Mouse (Mus musculus): Measurements from ENCODE around the gene Reep6.
A peak's percentile ranks its signal among the peaks of the same experiment; 100 is the strongest.

The Reep6 gene

DNA sequence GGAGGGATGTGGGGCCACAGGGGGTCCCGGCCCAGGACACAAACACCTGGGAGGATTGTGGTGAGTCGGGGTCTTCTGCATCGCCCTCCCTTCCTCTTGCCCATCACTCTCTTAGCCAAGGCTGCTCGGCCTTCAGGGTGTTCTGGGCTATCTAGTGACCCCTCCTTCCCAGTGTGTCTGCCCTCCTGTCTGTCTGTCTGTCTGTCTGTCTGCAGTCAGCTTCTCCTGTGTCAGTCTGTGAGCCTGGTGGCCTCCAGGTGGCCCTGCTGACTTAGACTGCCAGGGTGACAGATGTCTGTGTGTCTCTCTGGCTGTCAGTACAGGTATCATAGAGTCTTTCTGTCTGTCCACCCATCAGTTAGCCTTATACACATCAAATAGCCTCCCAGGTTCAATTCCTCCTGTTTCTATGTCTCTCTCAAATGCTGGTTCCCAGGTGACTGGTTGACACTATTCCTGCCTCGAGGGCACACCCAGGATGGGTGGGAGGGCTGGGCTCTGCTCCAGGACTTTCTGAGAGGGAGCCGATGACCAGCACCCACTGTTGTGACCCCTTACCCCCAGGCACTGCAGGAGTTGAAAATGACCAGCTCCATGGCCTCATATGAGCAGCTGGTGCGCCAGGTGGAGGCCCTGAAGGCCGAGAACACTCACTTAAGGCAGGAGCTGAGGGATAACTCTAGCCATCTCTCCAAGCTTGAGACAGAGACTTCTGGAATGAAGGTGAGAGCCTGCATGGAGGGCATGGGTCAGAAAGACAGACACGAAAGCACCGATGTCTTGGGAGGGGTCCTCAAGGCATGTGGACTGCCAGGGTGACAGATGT lies 28.3 kb upstream of the Reep6 start:
- no peak for DNase-seq

GRCm38 (mm10) chr10:80302082-80302355 lies 27.7 kb upstream of the Reep6 start:
- no peak for DNase-seq

DNA sequence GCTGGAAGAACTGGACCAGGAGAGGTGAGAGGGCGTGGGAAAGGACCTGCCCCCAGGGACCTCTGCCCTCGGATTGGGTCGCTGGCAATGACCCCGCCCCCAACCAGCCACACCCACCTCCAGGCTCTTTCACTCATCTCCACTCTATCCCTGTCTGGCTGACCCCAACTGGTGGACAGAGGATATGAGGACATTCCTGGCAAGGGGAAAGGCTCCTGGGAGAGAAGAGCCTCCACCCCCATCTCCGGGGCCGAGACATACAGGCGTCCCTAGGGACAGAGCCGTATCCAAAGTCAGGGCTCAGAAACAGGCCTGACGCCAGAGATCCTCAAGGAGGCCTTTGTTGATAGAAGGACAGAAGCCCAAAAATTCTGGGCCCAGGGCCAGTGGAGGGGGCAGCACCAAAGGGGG lies 27.3 kb upstream of the Reep6 start:
- peak; percentile 93 for DNase-seq

DNA sequence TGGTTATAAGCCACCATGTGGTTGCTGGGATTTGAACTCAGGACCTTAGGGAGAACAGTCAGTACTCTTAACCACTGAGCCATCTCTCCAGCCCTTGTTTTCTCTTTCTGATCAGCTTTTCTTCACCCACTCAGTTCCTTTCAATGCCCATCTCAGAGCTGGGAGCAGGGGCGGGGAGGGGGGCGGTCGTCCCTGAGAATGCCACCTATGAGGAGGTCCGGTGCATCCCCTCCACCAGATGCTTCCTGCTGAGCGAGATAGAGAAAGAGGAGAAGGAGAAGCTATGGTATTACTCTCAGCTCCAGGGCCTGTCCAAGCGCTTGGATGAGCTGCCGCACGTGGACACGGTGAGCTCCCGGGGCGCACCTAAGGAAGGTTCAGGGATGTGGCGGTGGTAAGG lies 25.3 kb upstream of the Reep6 start:
- DNase-seq = no peak

- DNase-seq = peak; percentile 56
These were observed 24.9 kb upstream of the Reep6 start for GRCm38 (mm10) chr10:80304862-80305261.

- DNase-seq = no peak
These were observed 18.2 kb upstream of the Reep6 start for GRCm38 (mm10) chr10:80311560-80311959.

GRCm38 (mm10) chr10:80312586-80313504 lies 16.9 kb upstream of the Reep6 start:
- no peak for DNase-seq

DNA sequence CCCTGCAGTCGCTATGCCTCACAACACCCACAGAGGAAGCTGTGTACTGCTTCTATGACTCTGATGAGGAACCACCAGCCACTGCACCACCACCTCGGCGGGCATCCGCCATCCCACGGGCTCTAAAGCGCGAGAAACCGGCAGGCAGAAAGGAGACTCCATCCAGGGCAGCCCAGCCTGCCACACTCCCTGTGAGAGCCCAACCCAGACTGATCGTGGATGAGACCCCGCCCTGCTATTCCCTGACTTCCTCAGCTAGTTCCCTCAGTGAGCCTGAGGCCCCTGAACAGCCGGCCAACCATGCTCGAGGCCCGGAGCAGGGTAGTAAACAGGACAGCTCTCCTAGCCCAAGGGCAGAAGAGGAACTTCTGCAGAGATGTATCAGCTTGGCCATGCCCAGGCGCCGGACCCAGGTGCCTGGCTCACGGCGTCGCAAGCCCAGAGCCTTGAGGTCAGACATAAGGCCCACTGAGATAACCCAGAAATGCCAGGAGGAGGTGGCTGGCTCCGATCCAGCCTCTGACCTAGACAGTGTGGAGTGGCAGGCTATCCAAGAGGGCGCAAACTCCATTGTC lies 16.0 kb upstream of the Reep6 start:
- no peak for DNase-seq

- DNase-seq = no peak
These were observed 15.2 kb upstream of the Reep6 start for GRCm38 (mm10) chr10:80314494-80315001.

GRCm38 (mm10) chr10:80315315-80315714 lies 14.4 kb upstream of the Reep6 start:
- no peak for DNase-seq

DNA sequence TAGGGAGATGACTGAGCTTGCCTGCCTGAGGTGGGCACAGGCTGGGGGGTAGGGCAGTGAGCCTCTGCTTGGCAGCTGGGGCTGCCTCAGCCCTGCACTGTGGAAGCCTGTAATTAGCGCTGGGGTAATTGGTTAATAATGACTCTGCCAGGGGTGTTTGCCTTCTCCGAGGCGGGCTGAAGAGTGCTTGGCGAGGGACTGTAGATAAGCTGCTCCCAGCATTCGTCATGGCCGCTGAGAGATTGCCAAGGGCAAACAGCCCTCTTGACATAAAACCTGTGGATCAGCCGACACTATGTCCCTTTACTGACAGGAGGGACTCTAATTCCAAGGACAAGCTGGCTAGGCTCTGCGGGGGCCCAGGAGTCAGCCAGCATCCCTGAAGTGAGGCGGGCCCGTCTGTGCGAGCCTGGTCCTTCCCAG lies 13.4 kb upstream of the Reep6 start:
- no peak for DNase-seq

DNA sequence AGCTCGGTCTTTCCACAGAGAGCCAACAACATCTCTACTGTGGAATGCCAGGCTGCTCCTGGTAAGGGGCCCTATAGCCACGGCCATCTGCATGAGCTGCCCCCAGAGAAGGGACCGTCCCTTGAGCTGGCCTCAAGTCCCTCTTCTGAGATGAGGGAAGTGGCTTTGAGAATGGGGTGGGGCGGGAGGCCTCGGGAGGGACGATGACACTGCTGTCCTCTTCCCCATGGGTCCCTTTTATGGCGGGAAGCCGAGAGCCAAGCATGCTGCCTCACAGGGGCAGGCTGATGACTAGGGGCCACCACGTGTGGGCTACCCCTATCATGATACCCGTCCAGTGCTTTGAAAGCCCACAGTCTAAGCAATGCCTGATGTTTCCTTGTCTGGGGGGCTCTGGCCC lies 12.7 kb upstream of the Reep6 start:
- DNase-seq = no peak

DNA sequence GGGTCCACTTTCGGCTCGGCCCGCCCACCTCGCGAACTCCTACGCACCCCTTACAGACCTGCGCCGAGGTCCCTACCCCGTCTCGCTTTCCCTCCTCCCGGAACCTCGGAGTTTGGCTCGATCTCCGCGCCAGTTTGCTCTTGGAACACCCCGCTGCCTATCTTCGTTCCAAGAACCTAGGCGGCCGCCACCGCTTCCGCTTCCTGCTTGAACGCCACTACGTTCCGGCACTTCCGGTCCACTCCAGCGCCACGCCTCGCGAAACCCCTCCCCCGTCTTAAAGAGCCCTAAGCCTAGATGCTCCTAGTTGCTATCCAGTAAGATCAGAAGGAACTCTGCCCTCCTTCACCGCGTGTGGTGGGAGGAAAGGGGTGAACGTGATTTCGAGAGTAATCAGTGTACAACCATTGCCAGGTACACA lies 9.4 kb upstream of the Reep6 start, which contains the start of gene 2310011J03Rik:
Gene 2310011J03Rik (minus strand): TSS at position 198 of the 421 bp plus-strand sequence.
- peak; percentile 97 for DNase-seq

DNA sequence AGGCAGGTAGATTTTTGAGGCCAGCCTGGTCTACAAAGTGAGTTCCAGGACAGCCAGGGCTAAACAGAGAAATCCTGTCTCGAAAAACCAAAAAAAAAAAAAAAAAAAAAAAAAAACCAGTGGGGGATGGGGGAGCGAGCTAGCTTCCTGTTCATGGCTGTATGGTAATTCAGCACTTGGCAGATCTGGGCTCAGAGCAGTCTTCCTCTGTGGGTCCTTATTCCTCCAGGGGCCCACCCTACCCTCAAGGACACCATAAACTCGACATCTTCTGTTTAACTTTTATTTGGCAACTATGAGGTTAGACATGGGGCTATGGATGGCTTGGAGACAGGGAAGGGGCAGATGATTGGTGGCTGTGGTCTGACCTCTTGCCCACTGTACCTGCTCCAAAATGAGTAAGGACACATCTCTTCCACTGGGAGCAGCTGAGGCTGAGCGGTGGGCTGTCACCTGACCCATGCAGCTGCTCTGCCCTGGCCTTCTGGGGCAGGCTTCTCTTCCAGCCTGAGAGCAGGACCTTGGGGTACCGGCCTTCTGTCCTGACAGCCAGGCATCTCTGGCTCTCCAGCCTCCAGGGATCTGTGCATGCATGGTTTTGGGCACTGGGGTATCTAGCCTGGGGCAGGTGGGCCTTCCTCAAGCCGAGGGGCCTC lies 8.6 kb upstream of the Reep6 start:
- no peak for DNase-seq

DNA sequence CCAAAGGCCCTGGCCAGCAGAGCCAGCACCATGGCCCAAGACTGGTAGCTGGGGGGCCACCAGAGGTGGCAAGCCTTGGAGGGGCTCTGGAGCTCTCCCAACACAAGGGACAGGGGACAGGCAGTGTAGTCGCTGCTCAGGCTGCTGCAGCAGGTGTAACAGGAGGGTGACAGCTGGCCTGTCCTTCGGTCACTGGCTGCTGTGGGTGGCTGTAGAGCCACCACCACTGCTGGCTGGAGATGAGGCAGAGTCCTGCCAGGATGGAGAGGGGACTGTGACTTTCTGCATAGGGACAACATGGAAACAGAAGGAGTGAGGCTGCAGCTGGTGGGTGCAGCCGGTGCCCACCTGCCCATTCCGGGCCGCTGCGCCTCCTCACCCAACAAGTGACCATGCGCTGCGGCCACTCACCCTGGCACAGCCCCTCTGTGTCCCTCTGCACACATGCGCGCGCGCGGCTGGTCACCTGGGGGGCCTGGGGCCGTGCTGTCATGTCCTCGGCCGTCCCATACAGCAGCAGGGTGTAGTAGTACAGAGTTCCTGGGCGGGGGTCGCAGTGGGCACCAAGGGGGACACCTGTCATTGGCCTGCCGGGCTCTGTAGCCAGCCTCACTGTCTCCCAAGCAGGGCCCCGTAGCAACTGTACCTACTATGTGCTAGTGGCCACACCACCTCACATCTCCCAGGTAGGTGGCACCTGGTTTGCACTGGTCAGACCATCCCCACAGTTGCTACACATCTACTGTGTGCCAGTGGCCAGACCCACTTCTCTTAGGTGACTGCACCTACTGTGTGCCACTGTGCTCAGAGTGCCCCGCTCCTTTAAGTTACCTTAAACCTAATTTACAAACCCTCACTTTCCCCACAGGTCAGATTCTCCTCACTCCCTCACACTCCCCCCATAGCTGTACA lies 7.8 kb upstream of the Reep6 start:
- DNase-seq = no peak

DNA sequence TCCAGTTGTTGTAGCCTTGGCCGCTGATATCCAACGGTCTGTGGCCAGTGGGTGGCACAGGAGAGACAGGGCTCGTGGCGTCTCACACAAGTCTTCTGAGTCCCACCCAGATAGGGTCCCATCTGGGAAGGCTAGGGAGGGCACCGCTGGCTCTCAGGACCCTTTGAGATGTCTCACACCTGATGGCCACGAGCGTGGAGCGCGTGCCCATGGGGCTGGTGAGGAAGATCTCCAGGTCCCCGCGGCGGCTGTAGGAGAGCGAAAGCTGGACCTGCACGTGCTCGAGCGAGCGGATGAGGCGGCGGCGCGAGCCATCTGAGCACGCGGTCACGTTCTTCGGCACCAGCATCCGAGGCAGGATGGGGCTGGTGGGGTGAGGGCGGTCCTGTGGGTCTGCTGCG lies 6.9 kb upstream of the Reep6 start:
- DNase-seq = peak; percentile 47

- DNase-seq = peak; percentile 85
These were observed 6.3 kb upstream of the Reep6 start for GRCm38 (mm10) chr10:80323261-80324119.

GRCm38 (mm10) chr10:80324120-80325037 lies 5.4 kb upstream of the Reep6 start:
- no peak for DNase-seq

DNA sequence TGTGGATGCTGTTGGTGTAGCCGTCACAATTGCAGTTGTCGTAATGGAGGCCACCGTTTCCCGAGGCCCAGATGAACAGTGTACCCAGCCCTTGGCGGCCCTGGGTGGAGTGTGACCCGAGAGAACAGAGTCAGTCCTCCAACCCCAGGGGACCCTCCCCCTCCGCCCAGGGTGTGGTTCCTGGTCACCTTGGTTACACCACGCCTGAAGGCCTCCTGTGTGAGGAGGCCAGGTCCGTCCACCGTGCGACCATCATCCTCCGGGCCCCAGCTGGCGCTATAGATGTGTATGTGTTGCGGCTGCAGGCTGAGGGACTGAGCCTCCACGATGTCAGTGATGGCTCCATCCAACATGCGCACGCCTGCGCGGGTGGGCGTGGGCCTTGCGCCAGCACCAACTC lies 4.7 kb upstream of the Reep6 start:
- no peak for DNase-seq

DNA sequence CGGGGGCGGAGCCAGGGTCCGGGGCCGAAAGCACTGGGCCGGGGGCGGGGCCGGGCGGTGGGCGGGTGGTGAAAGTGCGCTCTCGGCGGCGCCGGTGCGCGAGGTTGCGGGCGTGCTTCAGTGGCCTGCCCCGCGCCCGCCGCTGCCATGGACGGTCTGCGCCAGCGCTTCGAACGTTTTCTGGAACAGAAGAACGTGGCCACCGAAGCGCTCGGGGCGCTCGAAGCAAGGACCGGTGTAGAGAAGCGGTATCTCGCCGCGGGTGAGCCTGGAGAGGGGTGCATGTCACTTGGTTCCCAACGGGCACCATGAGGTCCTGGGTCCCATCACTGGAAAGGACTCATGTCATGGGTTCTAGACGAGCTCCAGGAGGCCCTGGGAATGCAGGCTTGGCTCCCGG lies 331 bp downstream of the Reep6 start:
- no peak for DNase-seq

Measured in lung, postnatal 10 days (tissue).